Mouse (Mus musculus): ENCODE results near the gene Susd1.
"Not testable (repeated sequence)": the region's sequence is repeated elsewhere in the genome, so short reads cannot be mapped to it uniquely, and the experiment has no call there.

The Susd1 gene

GRCm38 (mm10) chr4:59319136-59319941, 119.1 kb downstream of the Susd1 start:
- no peak for DNase-seq

- DNase-seq = no peak
Measured at GRCm38 (mm10) chr4:59318602-59319001, 119.8 kb downstream of the Susd1 start.

GRCm38 (mm10) chr4:59315553-59316405, 122.7 kb downstream of the Susd1 start:
- no peak for DNase-seq

- DNase-seq = no peak
Measured at GRCm38 (mm10) chr4:59314939-59315552, 123.4 kb downstream of the Susd1 start.

- DNase-seq = no peak
Measured at GRCm38 (mm10) chr4:59312945-59313344, 125.5 kb downstream of the Susd1 start.

GRCm38 (mm10) chr4:59310590-59310989, 127.8 kb downstream of the Susd1 start:
- DNase-seq = no peak

GRCm38 (mm10) chr4:59307841-59308589, 130.4 kb downstream of the Susd1 start:
- DNase-seq = no peak

- DNase-seq = no peak
Measured at GRCm38 (mm10) chr4:59302387-59302786, 136.0 kb downstream of the Susd1 start.

GRCm38 (mm10) chr4:59301025-59301815, 137.2 kb downstream of the Susd1 start:
- DNase-seq = no peak

GRCm38 (mm10) chr4:59298719-59299496, 139.5 kb downstream of the Susd1 start:
- DNase-seq = no peak

- no peak for DNase-seq
Measured at GRCm38 (mm10) chr4:59295127-59295526, 143.3 kb downstream of the Susd1 start.

GRCm38 (mm10) chr4:59294661-59295060, 143.8 kb downstream of the Susd1 start:
- no peak for DNase-seq

GRCm38 (mm10) chr4:59291914-59292718, 146.3 kb downstream of the Susd1 start:
- DNase-seq = no peak

GRCm38 (mm10) chr4:59290972-59291576, 147.4 kb downstream of the Susd1 start:
- no peak for DNase-seq

GRCm38 (mm10) chr4:59287103-59287502, 151.3 kb downstream of the Susd1 start:
- DNase-seq = no peak

GRCm38 (mm10) chr4:59286351-59286750, 152.1 kb downstream of the Susd1 start:
- not testable (repeated sequence) for DNase-seq

GRCm38 (mm10) chr4:59282699-59283487, 155.5 kb downstream of the Susd1 start:
- peak; percentile 28 for DNase-seq

- DNase-seq = no peak
Measured at GRCm38 (mm10) chr4:59282137-59282536, 156.3 kb downstream of the Susd1 start.

- DNase-seq = no peak
Measured at GRCm38 (mm10) chr4:59280876-59281275, 157.6 kb downstream of the Susd1 start.
